Mouse (Mus musculus): Measurements from ENCODE around the gene Npr2.

DNA sequence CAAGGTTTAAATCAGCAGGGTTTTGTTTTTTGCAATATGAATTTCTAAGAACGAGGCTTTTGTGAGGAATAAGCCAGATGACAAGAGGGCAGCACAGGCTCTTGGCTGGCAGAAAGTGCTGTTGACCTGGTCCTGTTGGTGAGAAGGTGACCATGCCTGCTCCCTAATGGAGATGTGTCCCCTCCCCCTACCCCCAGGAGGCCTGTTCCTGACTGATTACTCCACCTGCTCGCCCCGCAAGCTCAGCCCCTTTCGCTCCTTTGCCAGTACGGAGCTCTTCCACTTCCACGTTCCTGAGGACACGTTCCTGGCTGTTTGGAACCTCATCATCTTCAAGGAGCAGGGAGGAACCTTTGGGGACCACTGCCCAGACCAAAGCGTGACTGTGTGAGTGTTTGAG, 42.0 kb downstream of the Npr2 start:
- no peak for TF ChIP-seq CTCF (IDR thresholded peaks at IDR 0.05; ENCODE audit: low read depth)
- no peak for TF ChIP-seq EP300 (optimal IDR thresholded peaks at IDR 0.05)
